Mouse (Mus musculus) urinary bladder, postnatal 10 days (tissue): Measurements from ENCODE around the gene Pxylp1.

Source experiments
- DNase-seq: peaks from one replicate; pipeline ENCODE4 v3.0.0; 2022; ENCODE audit warnings: low spot score

Gene Pxylp1

DNA sequence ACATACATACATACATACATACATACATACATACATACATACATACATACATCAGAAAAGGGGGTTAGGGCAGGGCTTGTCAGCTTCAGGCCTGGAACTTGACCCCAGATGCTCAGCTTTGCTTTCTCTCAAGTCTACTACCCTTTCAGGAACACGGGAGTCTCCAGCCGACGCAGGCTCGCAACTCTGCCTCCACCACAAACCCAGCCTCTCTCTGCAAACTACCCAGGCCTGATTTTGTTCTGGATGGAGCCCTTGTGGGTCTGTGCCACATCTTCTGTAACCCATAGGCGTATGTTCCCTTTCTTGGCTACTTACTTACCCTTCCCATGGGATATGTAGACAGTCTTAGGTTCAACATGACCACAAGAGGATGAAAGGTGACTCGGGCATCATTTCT, 1.7 kb downstream of the Pxylp1 start:
- no peak for DNase-seq

GRCm38 (mm10) chr9:96890266-96890665, 2.2 kb downstream of the Pxylp1 start:
- DNase-seq: no peak

DNA sequence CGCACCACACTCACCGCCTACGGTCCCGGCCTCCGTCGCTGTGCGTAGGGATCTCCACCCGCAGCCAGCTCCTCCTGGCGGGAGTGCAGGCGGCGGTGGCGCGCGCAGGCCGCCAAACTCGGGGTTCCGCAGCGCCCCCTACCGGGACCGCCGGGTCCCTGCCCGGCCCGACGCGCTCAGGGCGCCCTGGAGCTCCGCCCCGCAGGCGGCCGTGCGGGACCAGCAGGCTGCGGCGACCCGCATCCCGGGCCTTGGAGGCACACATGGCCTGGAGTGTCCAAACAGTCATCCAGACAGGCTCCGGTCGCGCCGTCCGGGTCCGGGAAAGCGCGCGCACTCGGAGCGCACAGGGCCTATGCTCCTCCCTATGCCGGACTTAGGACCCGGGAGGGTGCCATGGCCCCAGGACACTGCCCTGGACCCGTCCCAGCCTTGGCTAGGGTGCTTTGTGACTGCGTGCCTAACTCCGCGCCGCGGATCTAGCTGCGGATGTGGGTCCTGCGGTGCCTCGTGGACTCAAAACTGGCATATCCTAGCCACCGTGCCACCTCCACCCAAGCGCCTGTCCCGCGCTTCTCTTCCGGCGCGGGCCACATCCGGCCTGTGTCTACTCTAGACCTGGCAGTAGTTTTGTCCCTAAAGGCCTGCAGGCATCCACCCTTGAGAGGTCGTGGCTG, 3.0 kb downstream of the Pxylp1 start:
- peak; percentile 57 for DNase-seq

DNA sequence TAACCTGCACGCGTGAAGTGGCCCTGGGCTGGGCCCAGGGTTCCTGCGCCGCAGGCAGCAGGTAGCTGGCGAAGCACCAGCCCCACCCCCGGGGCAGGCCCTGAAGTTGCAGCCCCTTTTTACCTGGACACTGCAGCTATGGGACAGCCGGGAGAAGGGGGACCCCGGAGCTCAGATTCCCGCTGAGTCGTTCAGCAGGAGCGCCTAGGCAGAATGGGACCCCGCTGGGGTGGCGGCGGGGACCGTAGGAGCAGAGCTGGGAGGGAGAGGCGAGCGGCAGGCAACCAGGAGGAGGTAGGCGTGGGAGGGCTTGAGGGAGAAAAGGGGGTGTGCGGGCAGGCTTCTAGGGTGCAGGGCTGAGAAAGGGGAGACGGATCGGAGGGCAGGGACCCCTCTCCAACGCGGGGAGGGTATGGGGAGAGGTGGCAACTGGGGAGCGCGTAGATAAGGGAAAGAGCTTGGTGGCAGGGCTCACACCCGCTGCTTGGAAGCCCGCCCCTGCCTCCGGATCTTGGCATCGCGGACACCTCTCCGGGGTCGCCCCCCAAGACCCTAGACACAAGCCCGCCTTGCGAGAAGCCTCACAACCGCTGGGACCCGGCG, 3.6 kb downstream of the Pxylp1 start:
- DNase-seq: no peak

DNA sequence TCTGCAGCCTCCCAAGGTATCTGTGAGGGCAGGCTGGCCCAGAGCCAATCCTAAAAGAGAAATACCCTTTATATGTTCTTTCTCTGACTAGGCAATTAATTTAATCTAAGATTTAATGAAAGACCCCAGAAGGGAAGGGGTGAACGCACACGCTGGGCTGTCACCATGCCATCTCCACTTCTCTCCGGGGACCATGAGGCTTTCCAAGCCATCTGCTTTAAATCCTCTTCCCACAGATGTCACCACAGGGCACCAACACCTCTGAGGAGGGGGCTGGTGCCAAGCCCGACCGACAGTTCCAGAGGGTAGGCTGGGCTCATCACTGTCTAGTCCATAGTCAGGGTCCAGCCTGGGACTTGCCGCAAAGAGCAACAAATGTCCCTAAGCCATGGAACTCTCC, 4.5 kb downstream of the Pxylp1 start:
- no peak for DNase-seq

DNA sequence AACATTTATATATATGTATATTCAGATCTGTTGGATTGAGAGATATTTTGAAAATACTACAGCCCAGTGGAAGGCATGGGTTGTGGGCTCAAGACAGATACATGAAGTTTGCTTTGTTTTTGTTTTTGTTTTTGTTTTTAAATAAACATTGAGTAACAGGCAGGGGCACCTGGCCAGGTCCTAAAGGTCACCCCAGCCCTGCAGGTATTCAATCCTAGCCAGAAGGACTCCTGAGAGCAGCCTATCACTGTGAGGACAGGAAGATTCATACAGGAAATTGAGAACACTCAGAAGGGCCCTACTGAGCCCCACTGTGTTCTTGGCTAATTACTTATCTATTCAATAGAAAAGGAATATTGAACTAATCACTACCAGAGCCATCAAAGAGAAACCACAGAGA, 5.0 kb downstream of the Pxylp1 start:
- no peak for DNase-seq

DNA sequence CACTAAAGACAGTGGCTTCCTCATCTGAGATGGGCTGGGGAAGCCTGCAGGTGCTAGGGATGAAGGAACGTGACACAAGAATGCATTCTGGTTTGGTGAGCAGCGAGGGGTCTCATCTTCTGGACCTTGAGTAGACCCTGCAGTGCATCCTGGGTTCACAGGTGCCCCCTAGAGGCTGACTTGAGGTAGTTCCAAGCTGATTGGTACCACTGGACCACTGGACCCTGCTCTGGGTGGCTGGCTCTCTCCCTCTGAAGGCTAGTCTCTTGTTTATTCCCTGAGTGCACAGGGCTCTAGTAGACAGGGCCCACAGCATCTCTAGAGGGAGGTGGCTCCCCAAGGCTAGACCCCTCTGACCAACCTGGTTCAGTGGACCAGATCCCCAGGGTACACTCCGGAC, 6.7 kb downstream of the Pxylp1 start:
- no peak for DNase-seq

- no peak for DNase-seq
Measured at GRCm38 (mm10) chr9:96882496-96883265, 9.8 kb downstream of the Pxylp1 start.

GRCm38 (mm10) chr9:96881901-96882300, 10.6 kb downstream of the Pxylp1 start:
- no peak for DNase-seq

GRCm38 (mm10) chr9:96879024-96879423, 13.4 kb downstream of the Pxylp1 start:
- DNase-seq: no peak

- DNase-seq: no peak
Measured at GRCm38 (mm10) chr9:96878464-96878863, 14.0 kb downstream of the Pxylp1 start.

- DNase-seq: no peak
Measured at GRCm38 (mm10) chr9:96875704-96876103, 16.8 kb downstream of the Pxylp1 start.

DNA sequence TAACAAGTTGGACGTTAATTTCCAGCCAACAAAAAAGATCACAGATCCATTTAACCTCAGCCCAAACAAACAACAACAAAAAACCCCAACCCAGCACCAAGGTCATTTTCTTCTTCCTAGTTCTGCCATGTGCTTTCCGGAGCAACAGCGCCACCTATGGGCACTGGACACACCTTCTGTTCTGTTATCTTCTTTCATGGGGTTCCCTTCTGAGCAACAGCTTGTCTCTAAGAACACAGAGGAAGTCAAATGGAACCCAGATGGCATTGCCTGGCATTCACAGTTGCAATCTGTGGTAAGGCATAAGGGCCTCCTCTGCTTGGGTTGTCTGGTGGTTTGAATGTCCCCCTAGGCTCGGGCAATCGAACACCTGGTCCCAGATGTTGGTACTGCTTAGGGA, 19.4 kb downstream of the Pxylp1 start:
- DNase-seq: no peak

DNA sequence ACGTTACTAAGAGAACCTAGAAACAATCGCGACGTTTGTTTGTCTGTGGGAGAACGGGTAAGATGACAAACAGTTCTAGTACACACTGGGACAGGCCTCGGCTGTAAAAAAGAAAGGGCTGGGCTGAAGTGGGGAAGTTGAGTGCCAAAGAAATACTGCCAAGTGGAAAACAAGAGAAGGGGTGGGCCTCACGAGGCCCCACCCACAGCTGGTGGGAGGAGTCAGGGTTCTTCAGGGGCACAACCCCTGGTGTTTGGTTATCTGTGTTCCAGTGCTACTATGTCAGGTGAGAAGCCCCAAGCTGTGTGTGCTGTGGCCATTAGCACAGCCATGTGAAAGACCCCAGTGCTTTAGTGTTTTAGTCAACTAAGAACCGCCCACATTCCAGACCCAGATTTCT, 22.4 kb downstream of the Pxylp1 start:
- DNase-seq: no peak

DNA sequence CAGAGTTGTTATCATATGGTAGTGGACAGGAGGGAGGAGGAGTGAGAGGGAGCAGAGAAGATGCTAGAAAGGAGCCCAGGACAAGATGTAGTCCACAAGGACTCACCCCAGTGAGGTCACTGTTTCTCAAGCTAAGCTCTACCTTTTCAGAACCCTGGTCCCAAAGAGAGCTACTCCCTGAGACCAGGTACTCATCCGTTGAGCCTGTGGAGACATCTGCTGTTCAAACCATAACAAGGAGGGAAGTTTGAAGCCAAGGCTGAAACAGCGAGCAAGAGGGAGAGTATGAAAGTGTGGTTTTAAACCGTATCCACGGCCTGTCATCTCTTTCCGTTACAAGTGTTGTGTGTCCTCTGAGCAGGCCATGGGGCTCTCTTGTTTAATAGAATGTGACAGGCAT, 22.9 kb downstream of the Pxylp1 start:
- DNase-seq: no peak

DNA sequence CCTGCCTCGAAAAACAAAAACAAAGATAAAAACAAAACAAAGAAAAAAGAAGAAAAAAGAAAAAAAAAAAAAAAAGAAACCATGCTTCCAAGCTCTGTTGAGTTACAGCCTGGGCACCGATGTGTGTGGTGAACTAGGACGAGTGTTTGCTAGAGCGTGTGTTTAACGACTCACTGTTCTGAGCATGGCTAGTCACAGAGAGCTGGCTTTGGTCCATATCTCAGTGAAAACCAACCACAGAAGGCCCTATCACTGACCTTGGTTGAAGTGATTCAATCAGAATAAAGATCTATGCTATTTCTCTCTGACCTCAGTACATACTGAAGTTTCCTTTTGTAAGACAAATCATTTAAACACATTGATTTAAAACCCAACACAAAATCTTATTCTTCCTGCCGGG, 23.9 kb downstream of the Pxylp1 start:
- DNase-seq: no peak

DNA sequence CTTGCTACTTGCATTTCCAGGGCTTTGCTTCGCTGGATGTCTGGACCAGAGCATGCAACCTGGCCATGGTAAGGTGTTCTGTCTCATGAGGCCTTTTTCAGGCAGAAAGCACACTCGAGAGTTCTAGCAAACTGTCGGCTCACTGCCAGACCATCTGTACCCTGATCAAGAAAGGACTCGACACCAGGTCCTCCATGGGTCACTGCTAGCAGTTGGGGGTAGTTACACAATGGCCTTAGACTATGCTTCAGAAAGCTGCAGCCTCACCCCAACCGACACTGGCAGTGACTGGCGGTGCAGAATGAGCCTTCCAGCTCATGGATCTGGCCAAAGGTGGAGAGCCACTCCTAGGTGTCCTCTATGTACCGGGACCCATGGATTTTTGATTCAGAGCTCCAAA, 25.3 kb downstream of the Pxylp1 start:
- no peak for DNase-seq

- DNase-seq: no peak
Measured at GRCm38 (mm10) chr9:96866196-96866595, 26.3 kb downstream of the Pxylp1 start.

GRCm38 (mm10) chr9:96865473-96866050, 26.9 kb downstream of the Pxylp1 start:
- DNase-seq: no peak

GRCm38 (mm10) chr9:96863539-96863938, 28.9 kb downstream of the Pxylp1 start:
- no peak for DNase-seq

- no peak for DNase-seq
Measured at GRCm38 (mm10) chr9:96862836-96863235, 29.6 kb downstream of the Pxylp1 start.

- no peak for DNase-seq
Measured at GRCm38 (mm10) chr9:96861092-96861487, 31.4 kb downstream of the Pxylp1 start.
